Mouse (Mus musculus) c-Kit-negative CD71-positive TER-119-positive erythroid progenitor cells, embryonic 14.5 days (primary cell): Measurements from ENCODE around the gene Cdk4.
"Not testable (repeated sequence)": the region's sequence is repeated elsewhere in the genome, so short reads cannot be mapped to it uniquely, and the experiment has no call there.

ENCODE experiments used
- DNase-seq: peaks from one replicate; pipeline ENCODE4 v3.0.0-alpha.2; 2013; ENCODE audit warnings: low read depth, low spot score

Gene Cdk4

GRCm38 (mm10) chr10:127056490-127056889 is 6.8 kb upstream of the Cdk4 start:
- no peak for DNase-seq

DNA sequence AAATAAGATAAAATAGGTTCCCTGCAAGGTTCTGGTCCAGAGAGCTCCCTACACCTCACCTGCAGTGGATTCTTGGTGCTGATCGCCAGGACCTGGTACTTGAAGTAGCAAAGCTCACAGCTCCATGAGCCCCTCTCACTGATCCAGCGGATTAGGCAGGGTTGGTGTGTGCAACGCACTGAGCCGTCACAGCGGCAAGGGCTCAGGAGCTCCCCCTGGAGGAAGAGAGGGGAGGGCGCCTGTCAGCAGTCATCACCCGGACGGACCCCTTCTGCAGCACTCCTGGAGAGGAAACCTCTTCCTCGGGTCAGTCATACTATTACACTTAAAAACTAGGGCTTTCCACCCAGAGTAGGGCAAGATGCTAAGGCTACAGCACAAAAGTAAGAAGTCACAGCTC is 5.2 kb upstream of the Cdk4 start:
- DNase-seq: no peak

- DNase-seq: no peak
Measured at GRCm38 (mm10) chr10:127058708-127059107, 4.6 kb upstream of the Cdk4 start.

DNA sequence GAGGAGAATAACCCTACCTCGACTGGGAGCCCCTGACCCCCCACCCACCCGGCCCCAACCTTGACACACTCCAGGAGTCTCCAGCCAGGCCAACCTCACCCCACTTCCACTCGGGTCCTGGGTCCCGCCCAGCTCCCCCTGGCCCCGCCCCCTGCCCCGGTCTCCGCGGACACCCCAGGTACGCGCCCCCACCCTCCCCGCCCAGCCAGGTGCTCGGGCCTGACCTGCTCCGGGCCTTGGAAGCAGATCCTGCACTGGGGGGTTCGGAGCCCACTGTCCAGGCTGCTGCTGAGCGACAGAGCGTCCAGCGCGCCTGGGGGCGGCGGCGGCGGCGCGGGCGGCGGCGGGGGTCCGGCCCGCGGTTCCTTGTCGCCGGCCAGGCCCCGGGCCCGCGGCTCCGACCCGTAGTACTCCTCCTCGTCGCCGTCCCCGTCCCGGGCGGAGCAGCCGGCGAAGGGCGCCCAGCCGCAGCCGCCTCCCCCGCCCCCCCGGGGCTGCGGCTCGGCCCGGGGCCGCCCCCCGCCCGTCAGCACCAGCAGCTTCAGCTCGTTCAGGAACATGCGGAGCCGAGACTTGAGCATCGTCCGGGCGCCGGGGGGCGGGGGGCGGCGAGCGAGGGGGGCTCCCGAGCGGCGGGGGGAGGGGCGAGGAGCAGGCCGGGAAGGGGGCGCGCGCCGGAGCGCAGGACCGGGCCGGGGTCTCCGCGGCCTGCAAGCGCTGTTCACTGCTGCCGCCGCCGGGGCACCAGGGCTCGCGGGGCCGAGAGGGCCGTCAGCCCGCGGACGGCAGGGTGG is 4.0 kb upstream of the Cdk4 start:
- no peak for DNase-seq

GRCm38 (mm10) chr10:127059968-127060916 is 3.1 kb upstream of the Cdk4 start, which contains the start of gene March9:
Gene March9 (minus strand): TSS chr10:127060184.
- no peak for DNase-seq

DNA sequence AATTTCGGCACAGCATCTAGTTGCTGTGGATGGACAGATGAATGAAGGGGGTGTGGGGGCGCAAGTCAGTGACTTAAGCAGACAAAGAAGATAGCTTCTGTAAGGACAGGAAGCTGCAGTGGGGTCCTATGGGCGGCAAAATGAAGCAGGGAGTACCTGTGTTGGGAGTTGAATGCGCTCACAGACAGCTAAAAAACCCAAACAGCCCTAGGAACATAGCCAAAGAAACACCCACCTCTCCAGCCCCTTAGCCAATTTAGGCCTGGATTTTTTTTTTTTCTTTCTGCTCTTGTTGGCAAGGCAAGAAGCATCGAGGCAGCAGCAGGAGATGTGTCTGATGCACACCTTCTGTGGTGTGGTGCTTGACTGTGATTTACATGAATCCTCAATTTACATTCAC is 2.2 kb upstream of the Cdk4 start:
- DNase-seq: no peak

- DNase-seq: no peak
Measured at GRCm38 (mm10) chr10:127061513-127061912, 1.8 kb upstream of the Cdk4 start.

DNA sequence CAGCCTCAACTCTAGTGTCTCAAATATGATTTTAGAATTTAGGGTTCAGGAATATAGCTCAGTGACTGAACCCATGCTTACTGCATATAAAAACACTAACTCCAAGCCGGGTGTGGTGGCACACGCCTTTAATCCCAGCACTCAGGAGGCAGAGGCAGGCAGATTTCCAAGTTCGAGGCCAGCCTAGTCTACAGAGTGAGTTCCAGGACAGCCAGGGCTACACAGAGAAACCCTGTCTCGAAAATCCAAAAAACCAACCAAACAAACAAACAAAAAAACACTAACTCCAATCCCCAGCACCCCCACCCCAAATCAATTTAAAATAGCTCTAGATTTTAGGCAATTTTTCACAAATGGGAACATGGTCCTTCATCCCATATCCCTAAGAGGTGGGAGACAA is 1.2 kb upstream of the Cdk4 start:
- DNase-seq: not testable (repeated sequence)

DNA sequence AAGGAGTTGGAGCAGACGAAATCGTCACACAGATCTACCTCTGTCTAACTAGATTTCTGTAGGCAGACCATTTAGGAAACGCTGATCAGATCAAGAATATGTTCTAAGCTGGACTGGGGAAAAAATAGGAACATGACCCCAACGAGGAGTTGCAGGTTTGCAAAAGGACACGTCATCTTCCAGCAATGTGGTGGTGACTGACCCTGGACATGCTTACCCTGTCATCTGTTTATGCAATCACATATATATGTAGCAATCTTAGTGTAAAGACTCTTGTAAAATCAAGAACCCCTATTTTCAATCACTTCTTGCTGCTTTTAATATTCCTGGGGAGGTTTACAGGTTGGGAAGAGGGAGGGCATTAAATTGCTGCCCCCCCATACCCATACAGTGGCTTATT is 831 bp upstream of the Cdk4 start:
- DNase-seq: no peak

DNA sequence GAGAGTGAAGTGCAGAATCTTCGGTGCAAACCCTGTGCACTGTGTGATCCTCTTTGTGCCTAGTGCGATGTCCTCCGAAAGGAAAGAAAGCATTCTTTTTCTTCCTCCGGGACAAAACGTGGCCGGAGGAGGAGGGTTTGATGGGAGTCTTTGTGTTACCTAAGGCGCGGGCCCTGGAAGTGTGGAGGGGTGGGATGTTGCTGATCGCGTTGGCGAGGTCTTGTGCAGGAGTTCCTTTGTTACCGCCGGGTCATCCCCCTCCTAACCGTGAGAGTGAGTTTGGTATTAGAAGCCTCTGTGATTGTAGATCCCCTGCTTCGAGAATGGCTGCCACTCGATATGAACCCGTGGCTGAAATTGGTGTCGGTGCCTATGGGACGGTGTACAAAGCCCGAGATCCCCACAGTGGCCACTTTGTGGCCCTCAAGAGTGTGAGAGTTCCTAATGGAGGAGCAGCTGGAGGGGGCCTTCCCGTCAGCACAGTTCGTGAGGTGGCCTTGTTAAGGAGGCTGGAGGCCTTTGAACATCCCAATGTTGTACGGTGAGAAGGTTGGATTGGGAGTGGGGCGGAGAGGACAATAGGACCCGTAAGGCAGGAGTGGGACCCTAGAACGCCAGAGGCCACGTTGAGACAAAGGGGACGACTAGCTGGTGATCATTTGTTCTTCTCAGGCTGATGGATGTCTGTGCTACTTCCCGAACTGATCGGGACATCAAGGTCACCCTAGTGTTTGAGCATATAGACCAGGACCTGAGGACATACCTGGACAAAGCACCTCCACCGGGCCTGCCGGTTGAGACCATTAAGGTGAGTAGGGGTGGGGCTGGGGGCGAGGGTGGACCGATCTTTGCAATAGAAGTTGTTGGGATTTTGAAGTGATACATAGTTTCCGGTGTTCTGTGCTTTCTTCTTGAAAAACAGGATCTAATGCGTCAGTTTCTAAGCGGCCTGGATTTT is 858 bp downstream of the Cdk4 start:
- no peak for DNase-seq

DNA sequence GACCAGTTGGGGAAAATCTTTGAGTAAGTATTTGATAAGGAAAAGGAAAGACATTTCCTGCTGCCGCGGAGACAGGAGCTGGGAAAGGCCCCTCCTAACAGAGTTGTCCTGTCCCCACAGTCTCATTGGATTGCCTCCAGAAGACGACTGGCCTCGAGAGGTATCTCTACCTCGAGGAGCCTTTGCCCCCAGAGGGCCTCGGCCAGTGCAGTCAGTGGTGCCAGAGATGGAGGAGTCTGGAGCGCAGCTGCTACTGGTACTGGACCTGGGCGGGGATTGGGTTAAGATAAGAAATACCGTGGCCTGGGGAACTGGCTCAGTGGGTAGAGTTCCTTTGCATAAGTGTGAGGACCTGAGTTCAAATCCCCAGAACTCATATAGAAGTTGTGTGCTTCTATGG is 2.6 kb downstream of the Cdk4 start:
- DNase-seq: no peak

GRCm38 (mm10) chr10:127066519-127067018 is 3.2 kb downstream of the Cdk4 start:
- no peak for DNase-seq

- DNase-seq: no peak
Measured at GRCm38 (mm10) chr10:127068360-127069038, 5.2 kb downstream of the Cdk4 start.

DNA sequence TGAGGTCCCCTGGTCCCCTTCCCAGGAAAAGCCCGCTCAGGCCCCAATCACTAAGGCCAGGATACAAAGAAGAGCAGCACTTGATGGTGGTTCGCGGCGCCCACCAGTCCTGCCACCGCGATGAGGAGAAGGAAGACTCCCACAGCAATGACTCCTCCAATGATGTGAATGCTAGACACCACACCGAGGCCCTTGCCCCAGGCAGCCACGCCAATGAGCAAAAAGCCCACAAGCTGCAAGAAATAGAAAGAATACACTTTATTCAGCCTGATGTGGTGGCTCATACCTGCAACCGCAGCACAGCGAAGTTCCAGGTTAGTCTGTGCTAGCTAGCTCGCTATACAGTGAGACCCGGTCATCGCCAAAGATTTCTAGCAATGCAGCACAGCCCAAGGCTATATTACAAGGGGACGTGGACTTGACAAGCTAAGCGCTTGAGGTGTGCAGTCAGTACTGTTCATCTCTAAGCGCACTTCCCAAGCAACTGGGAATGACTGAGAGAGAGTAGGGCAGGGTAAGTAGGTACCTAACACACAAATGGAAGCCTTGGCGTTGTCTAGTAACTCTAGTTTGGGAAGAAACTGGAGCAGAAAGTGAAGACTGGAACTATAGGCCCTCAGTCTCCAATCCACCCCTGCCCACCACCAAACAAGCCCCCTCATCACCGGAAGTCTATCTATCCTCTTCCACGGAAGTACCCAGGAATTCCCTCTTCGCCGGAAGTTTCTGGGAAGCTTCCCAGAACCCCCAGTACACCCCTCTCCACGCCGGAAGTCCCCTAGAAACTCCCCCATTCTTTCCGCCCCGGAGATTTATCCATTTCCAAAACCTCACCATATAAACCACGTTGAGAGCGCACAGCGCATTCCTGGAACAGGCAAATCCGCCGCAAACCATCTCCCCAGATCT is 6.2 kb downstream of the Cdk4 start:
- DNase-seq: no peak

GRCm38 (mm10) chr10:127070190-127071121 is 7.1 kb downstream of the Cdk4 start, which contains the start of gene Tspan31:
Gene Tspan31 (minus strand): TSS chr10:127070264.
- DNase-seq: peak; percentile 75

DNA sequence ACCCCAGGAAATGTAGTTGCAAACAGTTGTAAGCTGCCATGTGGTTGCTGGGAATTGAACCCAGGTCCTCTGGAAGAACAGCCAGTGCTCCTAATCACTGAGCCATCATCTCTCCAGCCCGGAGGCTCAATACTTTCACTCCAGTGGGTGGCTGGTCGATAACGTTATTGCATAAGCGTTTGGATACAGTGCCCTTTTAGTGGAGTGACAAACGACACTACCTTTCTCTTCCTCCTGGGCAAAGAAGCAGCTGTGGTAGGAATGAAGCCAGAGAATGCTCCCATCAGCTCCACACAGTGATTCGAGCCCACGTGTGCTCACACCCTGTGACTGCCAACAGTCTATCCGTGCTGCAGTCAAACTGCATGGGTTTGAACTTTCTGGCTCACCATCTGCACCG is 7.9 kb downstream of the Cdk4 start:
- no peak for DNase-seq

DNA sequence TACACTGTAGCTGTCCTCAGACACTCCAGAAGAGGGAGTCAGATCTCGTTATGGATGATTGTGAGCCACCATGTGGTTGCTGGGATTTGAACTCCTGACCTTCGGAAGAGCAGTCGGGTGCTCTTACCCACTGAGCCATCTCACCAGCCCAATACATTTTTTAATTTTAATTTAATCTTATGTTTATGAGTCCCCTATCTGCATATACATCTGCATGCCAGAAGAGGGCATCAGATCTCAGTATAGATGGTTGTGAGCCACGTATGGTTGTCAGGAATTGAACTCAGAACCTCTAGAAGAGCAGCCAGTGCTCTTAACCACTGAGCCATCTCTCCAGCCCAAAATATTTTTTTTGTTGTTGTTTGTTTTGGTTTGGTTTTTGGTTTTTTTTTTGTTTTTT is 8.9 kb downstream of the Cdk4 start:
- not testable (repeated sequence) for DNase-seq

DNA sequence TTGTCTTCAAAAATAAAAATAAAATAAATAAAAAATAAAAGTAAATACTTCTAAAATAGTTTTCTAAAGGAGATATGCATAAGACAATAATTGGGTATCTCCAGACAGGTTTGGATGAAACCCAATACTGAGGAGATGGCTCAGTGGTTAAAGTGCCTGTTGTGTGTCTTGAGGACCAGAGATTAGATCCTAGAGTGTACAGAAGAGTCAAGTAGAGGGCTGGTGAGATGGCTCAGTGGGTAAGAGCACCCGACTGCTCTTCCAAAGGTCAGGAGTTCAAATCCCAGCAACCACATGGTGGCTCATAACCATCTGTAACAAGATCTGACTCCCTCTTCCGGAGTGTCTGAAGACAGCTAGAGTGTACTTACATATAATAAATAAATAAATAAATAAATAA is 9.6 kb downstream of the Cdk4 start:
- not testable (repeated sequence) for DNase-seq
